Mouse (Mus musculus) lung, embryonic 16.5 days (tissue): ENCODE data around the gene Rab36. TPM values are rescaled to one million over a fixed set of nuclear protein-coding genes. Genes with fewer than 3 reads are reported as not detected.

Experiments used
- ATAC-seq: fragments of 200-750 bp; cut with Nextera tagmentation; 2 replicates; pipeline ENCODE4 v1.8.0; 2017; ENCODE audit warnings: low read depth, mild to moderate bottlenecking, moderate library complexity
- H3K27ac ChIP-seq: fragments of 300-500 bp; sonication (generic); 2 replicates; pipeline ENCODE4 v1.5.1; 2014; ENCODE audit warnings: mild to moderate bottlenecking, control low read depth, low read length
- H3K27me3 ChIP-seq: fragments of 300-500 bp; sonication (generic); 2 replicates; pipeline ENCODE4 v1.6.1; 2014; ENCODE audit warnings: low read depth, low read length, mixed read lengths; ENCODE audit not compliant: control insufficient read depth, insufficient read depth
- H3K36me3 ChIP-seq: fragments of 300-500 bp; sonication (generic); 2 replicates; pipeline ENCODE4 v1.6.1; 2014; ENCODE audit warnings: low read length; ENCODE audit not compliant: control insufficient read depth, insufficient read depth
- H3K4me1 ChIP-seq: fragments of 300-500 bp; sonication (generic); replicated peaks from 2 replicates; pipeline ENCODE4 v1.6.1; 2014; ENCODE audit warnings: low read length, mixed read lengths; ENCODE audit not compliant: control insufficient read depth, insufficient read depth
- H3K4me2 ChIP-seq: fragments of 300-500 bp; sonication (generic); 2 replicates; pipeline ENCODE4 v1.6.1; 2014; ENCODE audit warnings: low read depth, low read length, control low read depth
- H3K4me3 ChIP-seq: fragments of 300-500 bp; sonication (generic); 2 replicates; pipeline ENCODE4 v1.5.1; 2014; ENCODE audit warnings: mild to moderate bottlenecking, low read length, control low read depth
- H3K9ac ChIP-seq: fragments of 300-500 bp; sonication (generic); 2 replicates; pipeline ENCODE4 v1.6.1; 2014; ENCODE audit warnings: low read length, control low read depth
- H3K9me3 ChIP-seq: fragments of 300-500 bp; sonication (generic); 2 replicates; pipeline ENCODE4 v1.6.1; 2016; ENCODE audit warnings: low read length; ENCODE audit not compliant: control insufficient read depth
- WGBS: fragments of 180-500 bp; shearing (Covaris S2); extraction: QIAGEN DNeasy Blood & Tissue Kit; methylation state at CpG from one replicate; pipeline ENCODE4 v1.1.7; 2014; 5-methylcytosine and 5-hydroxymethylcytosine counted together
- polyA plus RNA-seq: library from polyadenylated mRNA; unstranded; fragments of >200 nt; fragmentation: Nextera tagmentation; extraction: Ambion mirVana; gene quantifications from 2 replicates; pipeline ENCODE4 v1.2.1, GENCODE M21; 2015

The Rab36 gene
- polyA plus RNA-seq, 1 experiment from 2014 or later: 13.2 TPM

DNA sequence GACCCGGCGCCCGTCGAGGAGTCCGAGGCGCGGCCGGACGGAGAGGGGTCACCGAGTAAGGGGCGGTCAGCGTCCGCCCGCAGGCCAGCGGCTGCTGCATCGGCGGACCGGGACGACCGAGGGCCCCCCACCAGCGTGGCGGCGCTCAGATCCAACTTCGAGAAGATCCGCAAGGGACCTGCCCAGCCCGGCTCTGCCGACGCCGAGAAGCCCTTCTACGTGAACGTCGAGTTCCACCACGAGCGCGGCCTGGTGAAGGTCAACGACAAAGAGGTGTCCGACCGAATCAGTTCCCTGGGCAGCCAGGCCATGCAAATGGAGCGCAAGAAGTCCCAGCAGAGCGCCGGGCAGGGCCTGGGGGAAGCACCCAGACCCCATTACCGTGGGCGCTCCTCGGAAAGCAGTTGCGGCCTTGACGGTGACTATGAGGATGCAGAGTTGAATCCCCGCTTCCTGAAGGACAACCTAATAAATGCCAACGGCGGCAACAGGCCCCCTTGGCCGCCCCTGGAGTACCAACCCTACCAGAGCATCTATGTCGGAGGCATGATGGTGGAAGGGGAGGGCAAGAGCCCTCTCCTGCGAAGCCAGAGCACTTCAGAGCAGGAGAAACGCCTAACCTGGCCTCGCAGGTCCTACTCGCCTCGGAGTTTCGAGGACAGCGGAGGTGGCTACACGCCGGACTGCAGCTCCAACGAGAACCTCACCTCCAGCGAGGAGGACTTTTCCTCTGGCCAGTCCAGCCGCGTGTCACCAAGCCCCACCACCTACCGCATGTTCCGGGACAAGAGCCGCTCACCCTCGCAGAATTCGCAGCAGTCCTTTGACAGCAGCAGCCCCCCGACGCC, 24.7 kb downstream of the Rab36 start:
- Histone ChIP-seq H3K36me3 (no peaks in the 10 kb centered on the region), H3K9ac (peak overlapping the region; percentile 88), H3K9me3 (no peaks in the 10 kb centered on the region), H3K4me3 (peak overlapping the region; percentile 89), H3K27me3 (peaks cover 2% of the 10 kb centered on the region; the same call in 1 of the 2 replicates), H3K4me2 (peak overlapping the region; percentile 94), H3K27ac (peak overlapping the region; percentile 69), H3K4me1 (peaks cover 61% of the 10 kb centered on the region)
- 2% methylated on average over 68 of the region's 71 CpGs for WGBS
- no peak for ATAC-seq

DNA sequence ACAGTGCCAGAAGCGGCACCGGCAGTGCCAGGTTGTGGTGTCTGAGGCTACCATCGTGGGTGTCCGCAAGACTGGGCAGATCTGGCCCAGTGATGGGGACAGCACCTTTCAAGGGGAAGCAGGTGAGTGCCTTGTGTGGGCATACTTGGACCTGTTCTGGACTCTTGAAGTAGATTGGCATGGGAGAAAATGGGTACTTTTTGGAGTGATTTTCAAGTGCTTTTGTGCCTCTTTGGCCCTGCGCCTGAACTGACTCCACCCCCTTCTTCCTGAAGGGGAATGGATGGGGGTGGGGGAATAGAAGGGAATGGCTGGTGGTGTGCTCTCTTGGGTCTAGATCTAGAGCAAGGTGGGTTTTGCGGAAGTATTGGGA, 25.3 kb downstream of the Rab36 start:
- WGBS: 8% methylated on average over 6 of the region's 6 CpGs
- peak overlapping the region; percentile 94 for H3K4me2 ChIP-seq
- H3K4me3 ChIP-seq: peak overlapping the region; percentile 89
- H3K27ac ChIP-seq: peak overlapping the region; percentile 69
- no peaks in the 10 kb centered on the region for H3K36me3 ChIP-seq
- H3K9me3 ChIP-seq: no peaks in the 10 kb centered on the region
- peak; percentile 42 for ATAC-seq
- peaks cover 2% of the 10 kb centered on the region; the same call in 1 of the 2 replicates for H3K27me3 ChIP-seq
- H3K9ac ChIP-seq: peak overlapping the region; percentile 88
- peaks cover 61% of the 10 kb centered on the region for H3K4me1 ChIP-seq

GRCm38 (mm10) chr10:75062621-75063020, 25.8 kb downstream of the Rab36 start:
- peaks cover 64% of the 10 kb centered on the region for H3K4me1 ChIP-seq
- H3K36me3 ChIP-seq: no peaks in the 10 kb centered on the region
- no peaks in the 10 kb centered on the region for H3K9me3 ChIP-seq
- peaks cover under 1% of the 10 kb centered on the region; the same call in 1 of the 2 replicates for H3K27me3 ChIP-seq
- WGBS: 27% methylated on average over 6 of the region's 6 CpGs
- peak; percentile 18 for ATAC-seq
- H3K27ac ChIP-seq: 0 out of 2 replicates have a peak overlapping the region, but pooled peaks have one; percentile 9
- peak overlapping the region; percentile 94 for H3K4me2 ChIP-seq
- peak overlapping the region; percentile 89 for H3K4me3 ChIP-seq
- H3K9ac ChIP-seq: peak overlapping the region; percentile 88

GRCm38 (mm10) chr10:75063301-75063965, 26.6 kb downstream of the Rab36 start:
- peaks cover 64% of the 10 kb centered on the region for H3K4me1 ChIP-seq
- H3K4me2 ChIP-seq: peak overlapping the region; percentile 94
- H3K27ac ChIP-seq: no peak overlapping the region
- WGBS: 26% methylated on average over 12 of the region's 12 CpGs
- H3K4me3 ChIP-seq: peak overlapping the region; percentile 89
- no peaks in the 10 kb centered on the region for H3K9me3 ChIP-seq
- no peak for ATAC-seq
- no peaks in the 10 kb centered on the region for H3K27me3 ChIP-seq
- H3K9ac ChIP-seq: peak overlapping the region; percentile 36
- no peaks in the 10 kb centered on the region for H3K36me3 ChIP-seq

- Histone ChIP-seq H3K4me2 (no peak overlapping the region), H3K4me1 (peaks cover 66% of the 10 kb centered on the region), H3K4me3 (no peak overlapping the region), H3K36me3 (no peaks in the 10 kb centered on the region), H3K27ac (no peak overlapping the region), H3K9ac (no peak overlapping the region), H3K27me3 (no peaks in the 10 kb centered on the region), H3K9me3 (no peaks in the 10 kb centered on the region)
- WGBS: 64% methylated on average over 6 of the region's 6 CpGs
- ATAC-seq: no peak
These were observed 28.8 kb downstream of the Rab36 start for GRCm38 (mm10) chr10:75065691-75066090.

DNA sequence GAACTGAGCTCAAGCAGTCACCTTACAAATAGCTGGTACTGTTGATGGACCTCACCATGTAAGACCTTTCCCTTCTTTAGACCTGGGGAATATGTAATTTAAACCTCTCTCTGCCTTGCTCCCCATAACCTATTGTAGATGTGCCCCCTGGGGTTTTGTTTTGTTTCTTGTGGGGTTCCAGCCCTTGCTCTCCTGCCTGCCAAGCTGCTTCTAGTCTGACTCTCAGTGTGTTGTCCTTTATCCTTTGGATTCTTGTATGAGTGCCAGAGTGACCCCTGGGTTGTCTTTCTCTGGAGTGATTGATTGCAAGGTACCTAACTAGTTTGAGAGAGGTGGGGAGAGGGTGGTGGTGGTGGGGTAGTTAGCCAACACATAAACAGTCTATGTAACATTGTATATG, 30.6 kb downstream of the Rab36 start:
- H3K27me3 ChIP-seq: no peaks in the 10 kb centered on the region
- no peaks in the 10 kb centered on the region for H3K9me3 ChIP-seq
- no peak overlapping the region for H3K4me2 ChIP-seq
- no peak overlapping the region for H3K9ac ChIP-seq
- H3K4me3 ChIP-seq: no peak overlapping the region
- H3K27ac ChIP-seq: peak overlapping the region; percentile 71; the same call in 1 of the 2 replicates
- no peaks in the 10 kb centered on the region for H3K36me3 ChIP-seq
- no peak for ATAC-seq
- peaks cover 58% of the 10 kb centered on the region for H3K4me1 ChIP-seq

DNA sequence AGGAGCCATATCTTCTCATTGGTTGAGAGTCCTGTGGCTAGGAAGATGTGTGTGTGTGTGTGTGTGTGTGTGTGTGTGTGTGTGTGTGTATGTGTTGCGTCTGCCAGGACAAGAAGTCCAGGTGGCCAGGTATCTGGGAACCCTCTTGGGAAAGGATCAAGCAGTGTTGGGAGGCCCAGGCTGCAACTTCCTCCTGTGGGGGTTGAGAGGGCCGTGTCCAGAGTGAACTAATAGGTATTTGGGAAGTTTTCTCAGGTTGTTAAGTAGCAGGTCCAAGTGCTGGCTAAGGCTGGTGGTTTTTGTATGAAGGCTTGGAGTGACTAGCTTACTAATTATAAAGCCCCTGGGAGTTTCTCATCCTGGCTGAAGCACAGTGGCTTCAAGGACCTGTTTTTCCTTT, 31.2 kb downstream of the Rab36 start:
- Histone ChIP-seq H3K27ac (peak overlapping the region; percentile 71), H3K4me3 (no peak overlapping the region), H3K9me3 (no peaks in the 10 kb centered on the region), H3K4me1 (peaks cover 51% of the 10 kb centered on the region), H3K4me2 (peak overlapping the region; percentile 49; the same call in 1 of the 2 replicates), H3K9ac (no peak overlapping the region), H3K36me3 (no peaks in the 10 kb centered on the region), H3K27me3 (no peaks in the 10 kb centered on the region)
- ATAC-seq: 0 out of 2 replicates have a peak, but pooled peaks have one; percentile 34
- 34% methylated on average over 2 of the region's 2 CpGs for WGBS

DNA sequence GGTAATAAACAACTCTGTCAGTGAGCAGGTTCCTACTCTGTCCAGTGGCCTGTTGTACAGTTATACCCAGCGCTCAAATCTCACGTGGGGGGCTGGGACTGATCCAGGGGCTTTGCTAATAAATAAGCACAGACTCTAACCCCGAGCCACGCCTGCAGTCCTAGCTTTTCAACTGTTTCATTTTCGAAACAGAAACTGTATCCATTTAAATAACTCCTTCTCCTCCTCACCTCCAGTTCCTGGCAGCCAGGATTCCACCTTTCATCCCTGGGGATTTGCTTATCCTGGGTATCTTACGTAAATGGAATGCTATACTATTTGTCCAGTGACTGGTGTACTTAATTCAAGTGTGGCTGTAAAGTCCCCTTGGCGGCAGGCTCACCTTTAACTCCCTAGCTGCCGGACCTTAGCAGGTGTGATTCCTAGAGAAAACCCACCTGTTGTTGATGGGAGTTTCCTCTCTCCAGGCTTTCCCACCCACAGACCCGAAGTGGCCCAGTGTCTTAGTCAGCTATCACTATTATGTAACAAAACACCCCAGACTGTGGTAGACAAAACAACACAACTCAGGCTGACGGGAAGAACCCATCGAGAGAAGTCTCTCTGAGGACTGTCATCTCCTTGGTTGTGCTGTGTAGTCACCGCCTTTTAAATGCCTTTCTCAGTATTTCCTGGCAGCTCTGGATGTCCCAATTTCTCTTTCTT, 31.9 kb downstream of the Rab36 start:
- Histone ChIP-seq H3K4me2 (peak overlapping the region; percentile 49), H3K4me1 (peaks cover 45% of the 10 kb centered on the region), H3K27ac (peak overlapping the region; percentile 71), H3K4me3 (peak overlapping the region; percentile 15; the same call in 1 of the 2 replicates), H3K36me3 (no peaks in the 10 kb centered on the region), H3K9ac (no peak overlapping the region), H3K9me3 (no peaks in the 10 kb centered on the region), H3K27me3 (no peaks in the 10 kb centered on the region)
- 23% methylated on average over 12 of the region's 12 CpGs for WGBS
- ATAC-seq: peak; percentile 81
